Mouse (Mus musculus): ENCODE results near the gene Gm17949. TPM values are rescaled to one million over a fixed set of nuclear protein-coding genes. Genes with fewer than 3 reads are reported as not detected.

Gene Gm17949
- total and polyA plus RNA-seq, 3 experiments = 0.08 to 0.13 TPM; not detected in 1

DNA sequence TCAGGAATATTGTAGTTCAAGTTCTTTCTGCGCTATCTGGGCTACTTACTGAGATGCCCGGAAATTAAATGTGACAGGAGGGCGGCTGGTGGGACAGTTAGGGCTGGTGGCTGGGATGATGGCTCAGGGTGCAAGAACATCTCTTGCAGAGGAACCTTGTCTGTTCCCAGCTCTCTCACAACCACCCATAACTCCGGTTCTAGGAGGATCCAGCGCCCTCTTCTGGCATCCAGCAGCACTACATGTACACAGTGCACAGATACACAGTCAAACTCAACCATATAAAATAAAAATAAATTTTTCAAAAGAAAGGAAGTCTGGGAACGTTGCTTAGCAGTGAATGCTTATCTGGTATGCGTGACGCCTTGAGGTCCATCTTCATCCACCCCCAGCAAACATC lies 27.7 kb downstream of the Gm17949 start:
- H3K79me2 ChIP-seq (ENCODE audit: control insufficient read depth, insufficient read depth, low read length, poor library complexity) = no peaks in the 10 kb centered on the region
- DNase-seq (ENCODE audit: low read depth, low spot score) = peak; percentile 71
- H3K9me3 ChIP-seq (replicated peaks; ENCODE audit: insufficient read depth, low read length) = no peaks in the 10 kb centered on the region
- no peak overlapping the region for H3K9ac ChIP-seq (ENCODE audit: control insufficient read depth, low read depth, low read length, poor library complexity, severe bottlenecking)
- TF ChIP-seq NELFE (IDR thresholded peaks at IDR 0.05; ENCODE audit: low read depth, low read length) (no peak), RAD21 (IDR thresholded peaks at IDR 0.05; ENCODE audit: low read depth, low read length) (peak; percentile 54), HCFC1 (IDR thresholded peaks at IDR 0.05; ENCODE audit: low read depth, low read length) (0 out of 2 replicates have a peak, but pooled peaks have one; percentile 35), BHLHE40 (IDR thresholded peaks at IDR 0.05; ENCODE audit: borderline replicate concordance, low read depth, low read length) (0 out of 2 replicates have a peak, but pooled peaks have one; percentile 25), CHD2 (IDR thresholded peaks at IDR 0.05; ENCODE audit: low read length) (no peak), SIN3A (IDR thresholded peaks at IDR 0.05; ENCODE audit: low read length) (peak; percentile 37; the same call in 1 of the 2 replicates), SMC3 (IDR thresholded peaks at IDR 0.05; ENCODE audit: low read depth, low read length) (peak; percentile 64), CTCF (IDR thresholded peaks at IDR 0.05 in 2 of 3, conservative IDR thresholded peaks at IDR 0.05 in 1 of 3; ENCODE audit: control insufficient read depth in 1 of 3, insufficient read depth in 1 of 3, low read depth in 2 of 3, low read length in 3 of 3, poor library complexity in 1 of 3, severe bottlenecking in 1 of 3) (peak; percentile 64 to 74 (median 69)), USF1 (IDR thresholded peaks at IDR 0.05; ENCODE audit: low read depth, low read length) (0 out of 2 replicates have a peak, but pooled peaks have one; percentile 8)
- H3K4me3 ChIP-seq (ENCODE audit: control insufficient read depth in 1 of 2, insufficient read depth in 1 of 2, low read depth in 2 of 2, low read length in 2 of 2) = no peak overlapping the region
- H3K27ac ChIP-seq (ENCODE audit: control insufficient read depth, low read depth, low read length) = no peak overlapping the region
- H3K4me1 ChIP-seq (ENCODE audit: control insufficient read depth in 1 of 2, insufficient read depth in 2 of 2, low read length in 2 of 2) = peaks cover 0 to 14% of the 10 kb centered on the region in 2 experiments; a peak in 2 of 4 replicates
- peaks cover 0 to 4% of the 10 kb centered on the region in 2 experiments; a peak in 2 of 4 replicates for H3K36me3 ChIP-seq (ENCODE audit: control insufficient read depth in 1 of 2, insufficient read depth in 2 of 2, low read length in 2 of 2)
- H3K27me3 ChIP-seq (ENCODE audit: control insufficient read depth in 1 of 2, insufficient read depth in 2 of 2, low read length in 2 of 2) = no peaks in the 10 kb centered on the region

DNA sequence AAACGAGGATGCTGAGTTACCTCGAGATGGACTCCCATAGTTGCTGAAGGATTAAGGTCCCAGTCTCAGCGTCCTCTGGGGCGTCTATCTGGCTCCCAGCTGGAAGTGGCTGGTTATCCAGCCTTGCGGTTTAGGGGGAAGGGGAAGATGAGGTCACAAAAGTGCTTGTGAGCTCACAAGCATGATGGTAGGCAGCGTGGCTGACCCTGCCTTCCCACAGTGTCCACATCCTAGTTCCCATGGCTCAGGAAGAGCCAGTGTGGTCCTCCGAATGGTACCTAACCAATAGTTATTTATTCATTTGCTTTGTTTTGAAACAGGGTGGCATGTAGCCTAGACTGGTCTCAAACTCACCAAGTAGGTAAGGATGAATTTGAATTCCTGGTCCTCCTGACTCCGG lies 30.3 kb downstream of the Gm17949 start, which contains the start of gene Slc25a41:
Gene Slc25a41, minus strand, starts transcription at position 101 of the 400 bp plus-strand sequence.
- H3K4me3 ChIP-seq (ENCODE audit: control insufficient read depth in 1 of 2, insufficient read depth in 1 of 2, low read depth in 2 of 2, low read length in 2 of 2) = no peak within 1 kb of the TSS
- no peak for TF ChIP-seq MYC (IDR thresholded peaks at IDR 0.05; ENCODE audit: low read depth, low read length)
- TF ChIP-seq POLR2AphosphoS5 (IDR thresholded peaks at IDR 0.05; ENCODE audit: borderline replicate concordance, low read depth, low read length) = no peak
- no peak for TF ChIP-seq GATA1 (IDR thresholded peaks at IDR 0.05; ENCODE audit: low read depth, low read length)
- no peak for TF ChIP-seq ZMIZ1 (IDR thresholded peaks at IDR 0.05; ENCODE audit: low read depth, low read length)
- no peak for TF ChIP-seq MYB (IDR thresholded peaks at IDR 0.05; ENCODE audit: low read depth, low read length)
- TF ChIP-seq HCFC1 (IDR thresholded peaks at IDR 0.05; ENCODE audit: low read depth, low read length) = no peak
- no peak for TF ChIP-seq MAFK (IDR thresholded peaks at IDR 0.05; ENCODE audit: borderline replicate concordance, low read depth, low read length)
- no peak for TF ChIP-seq POLR2A (IDR thresholded peaks at IDR 0.05; ENCODE audit: control insufficient read depth in 1 of 2, insufficient read depth in 1 of 2, low read depth in 1 of 2, low read length in 2 of 2, poor library complexity in 1 of 2)
- no peak for TF ChIP-seq GABPA (IDR thresholded peaks at IDR 0.05; ENCODE audit: low read depth, low read length)
- TF ChIP-seq ZKSCAN1 (IDR thresholded peaks at IDR 0.05; ENCODE audit: low read depth, low read length) = no peak
- no peak for TF ChIP-seq MAX (IDR thresholded peaks at IDR 0.05; ENCODE audit: low read length)
- no peak for TF ChIP-seq SIN3A (IDR thresholded peaks at IDR 0.05; ENCODE audit: low read length)
- TF ChIP-seq BHLHE40 (IDR thresholded peaks at IDR 0.05; ENCODE audit: borderline replicate concordance, low read depth, low read length) = no peak
- no peak for TF ChIP-seq NRF1 (IDR thresholded peaks at IDR 0.05; ENCODE audit: insufficient read depth, low read depth, low read length, poor library complexity, severe bottlenecking)
- TF ChIP-seq MAZ (IDR thresholded peaks at IDR 0.05; ENCODE audit: low read depth, low read length) = no peak
- TF ChIP-seq USF2 (IDR thresholded peaks at IDR 0.05; ENCODE audit: borderline replicate concordance in 1 of 2, insufficient read depth in 1 of 2, low read depth in 1 of 2, low read length in 2 of 2) = no peak
- no peak for TF ChIP-seq RCOR1 (IDR thresholded peaks at IDR 0.05; ENCODE audit: low read depth, low read length)
- TF ChIP-seq ZNF384 (IDR thresholded peaks at IDR 0.05; ENCODE audit: low read depth, low read length) = no peak
- no peak for TF ChIP-seq POLR2AphosphoS2 (IDR thresholded peaks at IDR 0.05; ENCODE audit: low read length)
- no peak for TF ChIP-seq MEF2A (IDR thresholded peaks at IDR 0.05; ENCODE audit: extremely low read depth, insufficient replicate concordance, low read depth, low read length, poor library complexity, severe bottlenecking)
- H3K9ac ChIP-seq (ENCODE audit: control insufficient read depth, low read depth, low read length, poor library complexity, severe bottlenecking) = no peak within 1 kb of the TSS
- H3K27ac ChIP-seq (ENCODE audit: control insufficient read depth, low read depth, low read length) = no peak within 1 kb of the TSS
- H3K36me3 ChIP-seq (ENCODE audit: control insufficient read depth in 1 of 2, insufficient read depth in 2 of 2, low read length in 2 of 2) = peaks cover 0 to 4% of the 10 kb centered on the region in 2 experiments; a peak in 2 of 4 replicates
- no peaks in the 10 kb centered on the region for H3K27me3 ChIP-seq (ENCODE audit: control insufficient read depth in 1 of 2, insufficient read depth in 2 of 2, low read length in 2 of 2)
- no peaks in the 10 kb centered on the region for H3K9me3 ChIP-seq (replicated peaks; ENCODE audit: insufficient read depth, low read length)
- no peaks in the 10 kb centered on the region for H3K79me2 ChIP-seq (ENCODE audit: control insufficient read depth, insufficient read depth, low read length, poor library complexity)
- H3K4me1 ChIP-seq (ENCODE audit: control insufficient read depth in 1 of 2, insufficient read depth in 2 of 2, low read length in 2 of 2) = peaks cover 0 to 14% of the 10 kb centered on the region in 2 experiments; a peak in 2 of 4 replicates
- DNase-seq (ENCODE audit: low read depth, low spot score) = no peak
